Mouse (Mus musculus) MEL (cell line): ENCODE data around the gene Gtf2h2. TPM values are rescaled to one million over a fixed set of nuclear protein-coding genes. Genes with fewer than 3 reads are reported as not detected.
A peak's percentile ranks its signal among the peaks of the same experiment; 100 is the strongest.
"Not testable (repeated sequence)": the region's sequence is repeated elsewhere in the genome, so short reads cannot be mapped to it uniquely, and the experiment has no call there.

Experiments
- DNase-seq: peaks from one replicate; pipeline ENCODE4 v3.0.0; 2011; ENCODE audit warnings: low read depth, low spot score
- H3K27ac ChIP-seq: 2 replicates; pipeline ENCODE4 v1.5.1; 2012; ENCODE audit warnings: low read depth, mild to moderate bottlenecking, control low read depth, low read length, moderate library complexity; ENCODE audit not compliant: control insufficient read depth
- H3K27me3 ChIP-seq, 2 experiments: fragments of 150-350 bp in 1 of 2; sonication (generic) in 1 of 2; 2 replicates each; pipeline ENCODE4 v1.6.1; 2012; ENCODE audit warnings: low read length in 2 of 2, mild to moderate bottlenecking in 2 of 2, improper control_type of control experiment in 1 of 2, moderate library complexity in 1 of 2; ENCODE audit not compliant: insufficient read depth in 2 of 2, control insufficient read depth in 1 of 2
- H3K36me3 ChIP-seq, 2 experiments: 2 replicates each; pipeline ENCODE4 v1.6.1; 2012 to 2014; ENCODE audit warnings: low read length in 2 of 2, improper control_type of control experiment in 1 of 2, inconsistent platforms in 1 of 2, mild to moderate bottlenecking in 1 of 2; ENCODE audit not compliant: insufficient read depth in 2 of 2, control insufficient read depth in 1 of 2
- H3K4me1 ChIP-seq, 2 experiments: fragments of 150-350 bp in 1 of 2; sonication (generic) in 1 of 2; 2 replicates each; pipeline ENCODE4 v1.6.1; 2012; ENCODE audit warnings: low read length in 2 of 2, improper control_type of control experiment in 1 of 2, mild to moderate bottlenecking in 1 of 2; ENCODE audit not compliant: insufficient read depth in 2 of 2, control insufficient read depth in 1 of 2
- H3K4me3 ChIP-seq, 2 experiments: fragments of 150-350 bp in 1 of 2; sonication (generic) in 1 of 2; 2 replicates each; pipeline ENCODE4 v1.5.1; 2012; ENCODE audit warnings: low read depth in 2 of 2, low read length in 2 of 2, mild to moderate bottlenecking in 2 of 2, moderate library complexity in 2 of 2, control low read depth in 1 of 2, improper control_type of control experiment in 1 of 2; ENCODE audit not compliant: control insufficient read depth in 1 of 2, insufficient read depth in 1 of 2
- H3K79me2 ChIP-seq: 2 replicates; pipeline ENCODE4 v1.6.1; 2012; ENCODE audit warnings: mild to moderate bottlenecking, low read length, moderate library complexity; ENCODE audit not compliant: control insufficient read depth, poor library complexity, insufficient read depth
- H3K9ac ChIP-seq: 2 replicates; pipeline ENCODE4 v1.6.1; 2012; ENCODE audit warnings: low read depth, mild to moderate bottlenecking, control low read depth, low read length, moderate library complexity; ENCODE audit not compliant: control insufficient read depth, poor library complexity, severe bottlenecking
- H3K9me3 ChIP-seq: fragments of 150-350 bp; sonication (generic); replicated peaks from 2 replicates; pipeline ENCODE4 v1.6.1; 2012; ENCODE audit warnings: mild to moderate bottlenecking, low read length, improper control_type of control experiment, moderate library complexity; ENCODE audit not compliant: insufficient read depth
- CTCF ChIP-seq, 3 experiments: IDR thresholded peaks in 2 of 3; conservative IDR thresholded peaks in 1 of 3; 2 replicates each; pipeline ENCODE4 v1.5.1; 2011 to 2012; ENCODE audit warnings: low read length in 3 of 3, low read depth in 2 of 3, mild to moderate bottlenecking in 2 of 3, improper control_type of control experiment in 1 of 3, inconsistent platforms in 1 of 3, mixed read lengths in 1 of 3, moderate library complexity in 1 of 3; ENCODE audit not compliant: control insufficient read depth in 1 of 3, insufficient read depth in 1 of 3, poor library complexity in 1 of 3, severe bottlenecking in 1 of 3
- E2F4 ChIP-seq: IDR thresholded peaks from 2 replicates; pipeline ENCODE4 v1.6.1; 2011; ENCODE audit warnings: low read depth, low read length, improper control_type of control experiment, borderline replicate concordance
- GABPA ChIP-seq: IDR thresholded peaks from 2 replicates; pipeline ENCODE4 v1.6.1; 2012; ENCODE audit warnings: low read depth, mild to moderate bottlenecking, inconsistent platforms, low read length, improper control_type of control experiment, moderate library complexity
- GATA1 ChIP-seq: IDR thresholded peaks from 2 replicates; pipeline ENCODE4 v1.6.1; 2011; ENCODE audit warnings: low read depth, low read length, improper control_type of control experiment
- HCFC1 ChIP-seq: IDR thresholded peaks from 2 replicates; pipeline ENCODE4 v1.6.1; 2012; ENCODE audit warnings: low read depth, mild to moderate bottlenecking, inconsistent platforms, low read length, improper control_type of control experiment, moderate library complexity
- MAFK ChIP-seq: IDR thresholded peaks from 2 replicates; pipeline ENCODE4 v1.6.1; 2011; ENCODE audit warnings: low read depth, mild to moderate bottlenecking, low read length, improper control_type of control experiment, borderline replicate concordance
- MAX ChIP-seq: IDR thresholded peaks from 2 replicates; pipeline ENCODE4 v1.6.1; 2011; ENCODE audit warnings: low read length, improper control_type of control experiment
- MXI1 ChIP-seq: IDR thresholded peaks from 2 replicates; pipeline ENCODE4 v1.6.1; 2011; ENCODE audit warnings: mild to moderate bottlenecking, low read depth, low read length, improper control_type of control experiment
- MYB ChIP-seq: IDR thresholded peaks from 2 replicates; pipeline ENCODE4 v1.6.1; 2011; ENCODE audit warnings: mild to moderate bottlenecking, low read depth, low read length, improper control_type of control experiment
- NELFE ChIP-seq: IDR thresholded peaks from 2 replicates; pipeline ENCODE4 v1.6.1; 2011; ENCODE audit warnings: low read depth, low read length, improper control_type of control experiment
- NRF1 ChIP-seq: IDR thresholded peaks from 2 replicates; pipeline ENCODE4 v1.6.1; 2014; ENCODE audit warnings: low read depth, mild to moderate bottlenecking, inconsistent platforms, low read length, improper control_type of control experiment, moderate library complexity; ENCODE audit not compliant: poor library complexity, insufficient read depth, severe bottlenecking
- POLR2A ChIP-seq, 2 experiments: IDR thresholded peaks; 2 replicates each; pipeline ENCODE4 v1.6.1; 2011 to 2012; ENCODE audit warnings: low read length in 2 of 2, mild to moderate bottlenecking in 2 of 2, control low read depth in 1 of 2, improper control_type of control experiment in 1 of 2, low read depth in 1 of 2, moderate library complexity in 1 of 2; ENCODE audit not compliant: control insufficient read depth in 1 of 2, insufficient read depth in 1 of 2, poor library complexity in 1 of 2
- POLR2AphosphoS2 ChIP-seq: IDR thresholded peaks from 2 replicates; pipeline ENCODE4 v1.6.1; 2011; ENCODE audit warnings: low read length, improper control_type of control experiment
- RAD21 ChIP-seq: IDR thresholded peaks from 2 replicates; pipeline ENCODE4 v1.6.1; 2011; ENCODE audit warnings: mild to moderate bottlenecking, low read depth, low read length, improper control_type of control experiment
- TAL1 ChIP-seq: IDR thresholded peaks from 2 replicates; pipeline ENCODE4 v1.6.1; 2012; ENCODE audit warnings: mild to moderate bottlenecking, inconsistent platforms, low read length, moderate library complexity, mixed read lengths
- TBP ChIP-seq: IDR thresholded peaks from 2 replicates; pipeline ENCODE4 v1.8.0; 2011; ENCODE audit warnings: low read depth, low read length, improper control_type of control experiment
- TCF12 ChIP-seq: IDR thresholded peaks from 2 replicates; pipeline ENCODE4 v1.6.1; 2014; ENCODE audit warnings: low read depth, mild to moderate bottlenecking, inconsistent platforms, low read length, improper control_type of control experiment, moderate library complexity
- UBTF ChIP-seq: IDR thresholded peaks from 2 replicates; pipeline ENCODE4 v1.6.1; 2012; ENCODE audit warnings: low read depth, mild to moderate bottlenecking, inconsistent platforms, low read length, improper control_type of control experiment, moderate library complexity, borderline replicate concordance; ENCODE audit not compliant: insufficient read depth
- USF1 ChIP-seq: IDR thresholded peaks from 2 replicates; pipeline ENCODE4 v1.6.1; 2014; ENCODE audit warnings: low read depth, mild to moderate bottlenecking, inconsistent platforms, low read length, improper control_type of control experiment, moderate library complexity
- ZKSCAN1 ChIP-seq: IDR thresholded peaks from 2 replicates; pipeline ENCODE4 v1.6.1; 2012; ENCODE audit warnings: low read depth, mild to moderate bottlenecking, inconsistent platforms, low read length, improper control_type of control experiment, moderate library complexity
- ZMIZ1 ChIP-seq: IDR thresholded peaks from 2 replicates; pipeline ENCODE4 v1.6.1; 2012; ENCODE audit warnings: low read depth, mild to moderate bottlenecking, inconsistent platforms, low read length, improper control_type of control experiment, moderate library complexity
- polyA plus RNA-seq, 2 experiments: library from polyadenylated mRNA; stranded (reverse) in 1 of 2; unstranded in 1 of 2; fragments of >175 nt in 1 of 2; fragments of >200 nt in 1 of 2; gene quantifications; 2 replicates each; pipeline versions ENCODE4 v1.2.1 to v1.2.4; 2012; ENCODE audit warnings: low replicate concordance in 2 of 2, low read depth in 1 of 2; ENCODE audit not compliant: insufficient read length in 2 of 2, insufficient read depth in 1 of 2, missing spikeins in 1 of 2
- total RNA-seq: library from RNA; depleted of rRNA; stranded (reverse); fragments of 300-350 nt; gene quantifications from 2 replicates; pipeline ENCODE4 v1.2.3, GENCODE M21; 2012; rRNA removed

Gtf2h2 gene
- total and polyA plus RNA-seq, 3 experiments, result 47.2 to 71.6 TPM; not detected in 1

GRCm38 (mm10) chr13:100419958-100420357 lies 72.4 kb downstream of the Gtf2h2 start:
- H3K9ac ChIP-seq, H3K79me2 ChIP-seq, H3K36me3 ChIP-seq, H3K27me3 ChIP-seq, H3K27ac ChIP-seq, H3K9me3 ChIP-seq, H3K4me3 ChIP-seq, H3K4me1 ChIP-seq: not testable (repeated sequence)
- DNase-seq, result peak; percentile 48
- TF ChIP-seq TBP, result peak; percentile 84
- TF ChIP-seq POLR2A (IDR thresholded peaks at IDR 0.05; ENCODE audit: control insufficient read depth in 1 of 2, insufficient read depth in 1 of 2, low read depth in 1 of 2, low read length in 2 of 2, poor library complexity in 1 of 2), result peak in 1 of 2 experiments; percentile 52; a peak in 1 of 4 replicates
- TF ChIP-seq NELFE, result peak; percentile 53

- Histone ChIP-seq H3K9me3 (no peaks in the 10 kb centered on the region), H3K9ac (no peak overlapping the region), H3K36me3 (no peaks in the 10 kb centered on the region), H3K27ac (no peak overlapping the region), H3K79me2 (no peaks in the 10 kb centered on the region), H3K4me3 (no peak overlapping the region), H3K4me1 (no peaks in the 10 kb centered on the region), H3K27me3 (no peaks in the 10 kb centered on the region)
- TF ChIP-seq E2F4, result no peak
- TF ChIP-seq GABPA, result no peak
- no peak for TF ChIP-seq UBTF
- TF ChIP-seq MAX, result no peak
- TF ChIP-seq USF1, result no peak
- no peak for TF ChIP-seq HCFC1
- no peak for TF ChIP-seq CTCF (IDR thresholded peaks at IDR 0.05 in 2 of 3, conservative IDR thresholded peaks at IDR 0.05 in 1 of 3; ENCODE audit: control insufficient read depth in 1 of 3, insufficient read depth in 1 of 3, low read depth in 2 of 3, low read length in 3 of 3, poor library complexity in 1 of 3, severe bottlenecking in 1 of 3)
- no peak for TF ChIP-seq TAL1
- no peak for TF ChIP-seq NELFE
- TF ChIP-seq GATA1, result no peak
- no peak for TF ChIP-seq MAFK
- TF ChIP-seq TBP, result no peak
- no peak for TF ChIP-seq ZKSCAN1
- TF ChIP-seq TCF12, result no peak
- TF ChIP-seq ZMIZ1, result no peak
- TF ChIP-seq POLR2AphosphoS2, result no peak
- TF ChIP-seq RAD21, result no peak
- no peak for TF ChIP-seq NRF1
- TF ChIP-seq MXI1, result no peak
- no peak for TF ChIP-seq MYB
- no peak for DNase-seq
Measured at GRCm38 (mm10) chr13:100414428-100414827, 78.0 kb downstream of the Gtf2h2 start.

Other genes starting within 250 kb of the Gtf2h2 start
- gene Naip5, start 246.3 kb downstream of the Gtf2h2 start, total RNA-seq, result under 0.01 and 0.07 TPM in 2 replicates
- under 1 TPM in 1 of 2 experiments, not detected in 1; 0.29 TPM for gene Naip5, start 246.3 kb downstream of the Gtf2h2 start, polyA plus RNA-seq
- gene Naip6, start 174.9 kb downstream of the Gtf2h2 start, total RNA-seq, result 0.10 and 0.12 TPM in 2 replicates
- gene Naip6, start 174.9 kb downstream of the Gtf2h2 start, polyA plus RNA-seq, result under 1 TPM in 1 of 2 experiments, not detected in 1; 0.78 TPM
- not detected in 2 replicates for gene Naip1, start 39.7 kb downstream of the Gtf2h2 start, total RNA-seq
- gene Naip1, start 39.7 kb downstream of the Gtf2h2 start, polyA plus RNA-seq, result under 1 TPM in 1 of 2 experiments, not detected in 1; 0.01 TPM
- gene Ocln, start 60.1 kb upstream of the Gtf2h2 start, total RNA-seq, result 0.23 and 0.31 TPM in 2 replicates
- under 1 TPM in 1 of 2 experiments, not detected in 1; 0.58 TPM for gene Ocln, start 60.1 kb upstream of the Gtf2h2 start, polyA plus RNA-seq
- gene Marveld2, start 124.4 kb upstream of the Gtf2h2 start, total RNA-seq, result not detected in 2 replicates
- not detected for gene Marveld2, start 124.4 kb upstream of the Gtf2h2 start, polyA plus RNA-seq
- 234 and 247 TPM in 2 replicates for gene Ak6, start 158.4 kb upstream of the Gtf2h2 start, total RNA-seq
- 100 to 1,000 TPM; 199 to 216 TPM for gene Ak6, start 158.4 kb upstream of the Gtf2h2 start, polyA plus RNA-seq
- gene Rad17, start 158.5 kb upstream of the Gtf2h2 start, total RNA-seq, result 29.4 and 31.2 TPM in 2 replicates
- gene Rad17, start 158.5 kb upstream of the Gtf2h2 start, polyA plus RNA-seq, result 10 to 100 TPM in 1 of 2 experiments, not detected in 1; 21.7 TPM
- 19.8 and 23.7 TPM in 2 replicates for gene Taf9, start 159.0 kb upstream of the Gtf2h2 start, total RNA-seq
- 10 to 100 TPM in 1 of 2 experiments, not detected in 1; 38.5 TPM for gene Taf9, start 159.0 kb upstream of the Gtf2h2 start, polyA plus RNA-seq
- gene Ccdc125, start 177.1 kb upstream of the Gtf2h2 start, total RNA-seq, result not detected in 2 replicates
- gene Ccdc125, start 177.1 kb upstream of the Gtf2h2 start, polyA plus RNA-seq, result under 1 TPM in 1 of 2 experiments, not detected in 1; 0.29 TPM
- 63.0 and 67.7 TPM in 2 replicates for gene Cdk7, start 238.4 kb upstream of the Gtf2h2 start, total RNA-seq
- gene Cdk7, start 238.4 kb upstream of the Gtf2h2 start, polyA plus RNA-seq, result 10 to 100 TPM in 1 of 2 experiments, not detected in 1; 87.1 TPM